In genomic region chr1:132019876-132020275, GRCm38 (mm10) we compare ENCODE assay signal across 27 mouse cellular contexts. TPM values are rescaled to one million over a fixed set of nuclear protein-coding genes. Genes with fewer than 3 reads are reported as not detected.
DNase-seq lines count a peak whose midpoint lies in the region; ATAC-seq lines count a peak whose summit lies in the region.
"Had no signal": no experiment of that assay in that cellular context is flagged by ENCODE, and none has a peak within 500 bp of the region (broad histone marks: within the 10 kb centered on the region; RNA-seq: fewer than 3 reads in every experiment).

No protein-coding gene starts in this region.

- peaks cover 67% of the 10 kb centered on the region for H3K36me3 ChIP-seq in embryonic facial prominence, embryonic 12.5 days
- peaks cover 91% of the 10 kb centered on the region for H3K36me3 ChIP-seq in embryonic facial prominence, embryonic 10.5 days (replicated peaks)
- peaks cover 95% of the 10 kb centered on the region for H3K36me3 ChIP-seq in megakaryocyte, embryonic 14.5 days (replicated peaks; ENCODE audit: low read length)
- H3K36me3 ChIP-seq in embryonic facial prominence, embryonic 13.5 days = peaks cover 83% of the 10 kb centered on the region
- peaks cover 12% of the 10 kb centered on the region for H3K36me3 ChIP-seq in stomach, embryonic 16.5 days (ENCODE audit: control insufficient read depth, insufficient read depth, low read length)

- no peaks in the 10 kb centered on the region for H3K4me1 ChIP-seq in embryonic facial prominence, embryonic 12.5 days
- H3K4me1 ChIP-seq in embryonic facial prominence, embryonic 10.5 days = no peaks in the 10 kb centered on the region
- peaks cover 56% of the 10 kb centered on the region for H3K4me1 ChIP-seq in megakaryocyte, embryonic 14.5 days
- H3K4me1 ChIP-seq in embryonic facial prominence, embryonic 13.5 days = no peaks in the 10 kb centered on the region
- H3K4me1 ChIP-seq in stomach, embryonic 16.5 days (ENCODE audit: control insufficient read depth, insufficient read depth, low read length) = no peaks in the 10 kb centered on the region; the same call in 1 of the 2 replicates
- H3K4me1 ChIP-seq: embryonic facial prominence, embryonic 15.5 days had no signal

- no peak overlapping the region for H3K4me2 ChIP-seq in embryonic facial prominence, embryonic 12.5 days (replicated peaks)
- no peak overlapping the region for H3K4me2 ChIP-seq in embryonic facial prominence, embryonic 13.5 days
- no peak overlapping the region for H3K4me2 ChIP-seq in stomach, embryonic 16.5 days (ENCODE audit: low read depth, low read length)
- H3K4me2 ChIP-seq: embryonic facial prominence, embryonic 15.5 days; heart, embryonic 12.5 days; heart, embryonic 15.5 days; hindbrain, embryonic 14.5 days had no signal

- no peaks in the 10 kb centered on the region for H3K27me3 ChIP-seq in embryonic facial prominence, embryonic 12.5 days
- no peaks in the 10 kb centered on the region for H3K27me3 ChIP-seq in embryonic facial prominence, embryonic 10.5 days (replicated peaks; ENCODE audit: low read depth, poor library complexity, severe bottlenecking)
- no peaks in the 10 kb centered on the region for H3K27me3 ChIP-seq in megakaryocyte, embryonic 14.5 days (replicated peaks)
- H3K27me3 ChIP-seq in embryonic facial prominence, embryonic 13.5 days = no peaks in the 10 kb centered on the region
- no peaks in the 10 kb centered on the region for H3K27me3 ChIP-seq in stomach, embryonic 16.5 days (ENCODE audit: control insufficient read depth, insufficient read depth, low read length)
- H3K27me3 ChIP-seq: embryonic facial prominence, embryonic 15.5 days; heart, embryonic 12.5 days; heart, embryonic 15.5 days had no signal

- no peaks in the 10 kb centered on the region for H3K9me3 ChIP-seq in embryonic facial prominence, embryonic 12.5 days
- H3K9me3 ChIP-seq in embryonic facial prominence, embryonic 10.5 days = no peaks in the 10 kb centered on the region
- no peaks in the 10 kb centered on the region for H3K9me3 ChIP-seq in megakaryocyte, embryonic 14.5 days
- H3K9me3 ChIP-seq in embryonic facial prominence, embryonic 13.5 days = no peaks in the 10 kb centered on the region
- H3K9me3 ChIP-seq in stomach, embryonic 16.5 days (replicated peaks; ENCODE audit: control insufficient read depth, low read length) = no peaks in the 10 kb centered on the region
- H3K9me3 ChIP-seq: embryonic facial prominence, embryonic 15.5 days; heart, embryonic 12.5 days; heart, embryonic 15.5 days had no signal

- H3K4me3 ChIP-seq in embryonic facial prominence, embryonic 12.5 days = no peak overlapping the region
- H3K4me3 ChIP-seq in embryonic facial prominence, embryonic 10.5 days = no peak overlapping the region
- H3K4me3 ChIP-seq in megakaryocyte, embryonic 14.5 days (replicated peaks) = peak overlapping the region; percentile 8
- no peak overlapping the region for H3K4me3 ChIP-seq in embryonic facial prominence, embryonic 13.5 days
- H3K4me3 ChIP-seq in stomach, embryonic 16.5 days (replicated peaks; ENCODE audit: low read length) = no peak overlapping the region
- H3K4me3 ChIP-seq: embryonic facial prominence, embryonic 15.5 days; heart, embryonic 12.5 days; heart, embryonic 15.5 days had no signal

- WGBS in embryonic facial prominence, embryonic 12.5 days = 83% methylated on average over 7 of the region's 7 CpGs
- 95% methylated on average over 7 of the region's 7 CpGs for WGBS in embryonic facial prominence, embryonic 10.5 days
- 73% methylated on average over 7 of the region's 7 CpGs for WGBS in embryonic facial prominence, embryonic 13.5 days
- WGBS in stomach, embryonic 16.5 days = 77% methylated on average over 7 of the region's 7 CpGs

- DNase-seq in embryonic facial prominence, embryonic 10.5 days (ENCODE audit: low spot score) = no peak
- DNase-seq in embryo, embryonic 9.5 days (ENCODE audit: extremely low spot score) = no peak
- DNase-seq in kidney, postnatal 25 days = no peak
- DNase-seq: adrenal gland, adult 8-10 months; adrenal gland, postnatal 25 days; cerebellum, adult 11-12 months; cerebellum, adult 8-10 months; cerebellum, postnatal 10 days; cerebellum, postnatal 36 days; embryo, embryonic 11 days; forebrain, postnatal 0 days; gastrocnemius, postnatal 25 days; heart, adult 18-20 months; heart, postnatal 14 days; heart, postnatal 4 days had no signal

- ATAC-seq in embryonic facial prominence, embryonic 12.5 days (ENCODE audit: insufficient number of reproducible peaks, insufficient read depth, low FRiP score, low TSS enrichment) = 0 out of 2 replicates have a peak, but pooled peaks have one; percentile 56
- no peak for ATAC-seq in megakaryocyte, adult 5-6 weeks (ENCODE audit: poor library complexity, severe bottlenecking)
- 0 out of 2 replicates have a peak, but pooled peaks have one; percentile 15 for ATAC-seq in embryonic facial prominence, embryonic 13.5 days (ENCODE audit: insufficient number of reproducible peaks, insufficient read depth, low FRiP score, low TSS enrichment, low read depth)
- no peak for ATAC-seq in stomach, embryonic 16.5 days (ENCODE audit: insufficient read depth, low FRiP score)
- ATAC-seq: activated CD4-positive, CD25-positive, alpha-beta regulatory T cell, adult 4 months; forebrain, embryonic 14.5 days; forebrain, postnatal 0 days; hindbrain, postnatal 0 days had no signal

- no peak overlapping the region for H3K27ac ChIP-seq in embryonic facial prominence, embryonic 12.5 days
- no peak overlapping the region for H3K27ac ChIP-seq in embryonic facial prominence, embryonic 10.5 days (replicated peaks)
- no peak overlapping the region for H3K27ac ChIP-seq in embryonic facial prominence, embryonic 13.5 days
- 0 out of 2 replicates have a peak overlapping the region, but pooled peaks have one; percentile 25 for H3K27ac ChIP-seq in stomach, embryonic 16.5 days (ENCODE audit: low read length)
- H3K27ac ChIP-seq: embryonic facial prominence, embryonic 15.5 days; heart, embryonic 15.5 days; hindbrain, embryonic 14.5 days; hindbrain, postnatal 0 days had no signal

- H3K9ac ChIP-seq in embryonic facial prominence, embryonic 12.5 days = no peak overlapping the region
- H3K9ac ChIP-seq in embryonic facial prominence, embryonic 13.5 days = no peak overlapping the region
- no peak overlapping the region for H3K9ac ChIP-seq in stomach, embryonic 16.5 days (ENCODE audit: low read length)
- H3K9ac ChIP-seq: embryonic facial prominence, embryonic 15.5 days; forebrain, postnatal 0 days; heart, embryonic 12.5 days; heart, embryonic 15.5 days; hindbrain, embryonic 14.5 days had no signal

RNA-seq across cellular contexts. Expression of gene Elk4, which starts 12.5 kb away (rescaled TPM):
- 18.1 and 18.7 TPM in 2 replicates for polyA plus RNA-seq in embryonic facial prominence, embryonic 12.5 days (2016; fragmentation: Nextera tagmentation; extraction: Ambion mirVana)
- polyA plus RNA-seq in embryonic facial prominence, embryonic 10.5 days (2016; fragmentation: Nextera tagmentation; extraction: Ambion mirVana) = 12.0 and 13.3 TPM in 2 replicates
- polyA plus RNA-seq in megakaryocyte, embryonic 14.5 days (2012; ENCODE audit: insufficient read depth, low replicate concordance) = 1.6 and 2.2 TPM in 2 replicates
- total RNA-seq in megakaryocyte, adult 5-6 weeks (2015) = 90.6 and 94.3 TPM in 2 replicates
- total RNA-seq in megakaryocyte, adult 5-6 weeks (2017) = 53.1 and 63.6 TPM in 2 replicates
- polyA plus RNA-seq in embryonic facial prominence, embryonic 13.5 days (2015; fragmentation: Nextera tagmentation; extraction: Ambion mirVana) = 21.7 and 22.3 TPM in 2 replicates
- 18.6 and 21.3 TPM in 2 replicates for polyA plus RNA-seq in stomach, embryonic 16.5 days (2015; fragmentation: Nextera tagmentation; extraction: Ambion mirVana)

RNA-seq across cellular contexts. Expression of gene Mfsd4a, which starts 48.0 kb away (rescaled TPM):
- polyA plus RNA-seq in embryonic facial prominence, embryonic 12.5 days (2016; fragmentation: Nextera tagmentation; extraction: Ambion mirVana) = 13.0 and 14.9 TPM in 2 replicates
- 12.5 and 14.6 TPM in 2 replicates for polyA plus RNA-seq in embryonic facial prominence, embryonic 10.5 days (2016; fragmentation: Nextera tagmentation; extraction: Ambion mirVana)
- not detected in 2 replicates for polyA plus RNA-seq in megakaryocyte, embryonic 14.5 days (2012; ENCODE audit: insufficient read depth, low replicate concordance)
- 0.11 TPM in 1 of 2 replicates, not detected in the other for total RNA-seq in megakaryocyte, adult 5-6 weeks (2015)
- total RNA-seq in megakaryocyte, adult 5-6 weeks (2017) = 0.51 and 0.61 TPM in 2 replicates
- polyA plus RNA-seq in embryonic facial prominence, embryonic 13.5 days (2015; fragmentation: Nextera tagmentation; extraction: Ambion mirVana) = 13.5 and 16.2 TPM in 2 replicates
- polyA plus RNA-seq in stomach, embryonic 16.5 days (2015; fragmentation: Nextera tagmentation; extraction: Ambion mirVana) = 16.0 and 18.2 TPM in 2 replicates

RNA-seq across cellular contexts. Expression of gene Slc45a3, which starts 57.1 kb away (rescaled TPM):
- 3.8 and 3.9 TPM in 2 replicates for polyA plus RNA-seq in embryonic facial prominence, embryonic 12.5 days (2016; fragmentation: Nextera tagmentation; extraction: Ambion mirVana)
- polyA plus RNA-seq in embryonic facial prominence, embryonic 10.5 days (2016; fragmentation: Nextera tagmentation; extraction: Ambion mirVana) = 5.4 and 8.4 TPM in 2 replicates
- polyA plus RNA-seq in megakaryocyte, embryonic 14.5 days (2012; ENCODE audit: insufficient read depth, low replicate concordance) = 1.1 TPM in 1 of 2 replicates, not detected in the other
- 0.16 and 0.46 TPM in 2 replicates for total RNA-seq in megakaryocyte, adult 5-6 weeks (2015)
- total RNA-seq in megakaryocyte, adult 5-6 weeks (2017) = 0.33 TPM in 1 of 2 replicates, not detected in the other
- polyA plus RNA-seq in embryonic facial prominence, embryonic 13.5 days (2015; fragmentation: Nextera tagmentation; extraction: Ambion mirVana) = 3.2 and 4.0 TPM in 2 replicates
- polyA plus RNA-seq in stomach, embryonic 16.5 days (2015; fragmentation: Nextera tagmentation; extraction: Ambion mirVana) = 10.5 and 12.1 TPM in 2 replicates
- polyA plus RNA-seq: activated CD4-positive, CD25-positive, alpha-beta regulatory T cell, adult 4 months had no signal

Comparison
In these comparisons a context has a peak if more than half of its experiments do, and no peak if none do; other contexts are left out.
1. ATAC-seq: peak in embryonic facial prominence, embryonic 12.5 days (single experiment) and embryonic facial prominence, embryonic 13.5 days (single experiment); none in megakaryocyte, adult 5-6 weeks (single experiment) and stomach, embryonic 16.5 days (single experiment).
2. RNA of gene Mfsd4a, which starts 48.0 kb away (polyA plus RNA-seq): 16.0 to 18.2 TPM in stomach, embryonic 16.5 days, 13.0 to 14.9 TPM in embryonic facial prominence, embryonic 12.5 days, 13.5 to 16.2 TPM in embryonic facial prominence, embryonic 13.5 days and 12.5 to 14.6 TPM in embryonic facial prominence, embryonic 10.5 days; not detected in megakaryocyte, embryonic 14.5 days; every median in the first group is over 10 times any median in the second.